Mouse (Mus musculus): Measurements from ENCODE around the gene Kpna6.

DNA sequence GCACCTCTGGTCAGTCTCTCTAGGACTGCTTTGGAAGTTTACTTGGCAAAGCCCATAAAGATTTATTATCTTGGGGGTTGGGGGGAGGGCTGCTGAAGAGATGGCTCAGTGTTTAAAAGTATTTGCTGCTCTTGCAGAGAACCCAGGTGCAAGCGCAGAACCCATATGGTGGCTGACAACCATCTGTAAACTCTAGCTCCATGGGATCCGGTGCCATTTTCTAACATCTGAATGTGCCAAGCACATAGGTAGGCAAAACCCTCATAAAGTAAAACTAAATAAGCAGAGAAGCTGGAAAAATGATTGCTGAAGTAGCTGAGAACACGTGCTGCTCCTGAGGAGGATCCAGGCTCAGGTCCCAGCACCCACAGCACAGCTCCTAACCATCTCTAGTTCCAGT, 11.0 kb downstream of the Kpna6 start:
- TF ChIP-seq POLR2A (IDR thresholded peaks at IDR 0.05; ENCODE audit: extremely low read depth, insufficient read depth, low read length) (no peak), CTCF (IDR thresholded peaks at IDR 0.05; ENCODE audit: low read depth, low read length) (no peak)

Measured in liver, adult 2 months (tissue).